Mouse (Mus musculus) cerebral cortex, adult 2 months (tissue): ENCODE results near the gene Zfp809.

Experiments used
- WGBS: fragments of 180-500 bp; shearing (Covaris S2); methylation state at CpG from one replicate; pipeline ENCODE4 v1.1.7; 2018; 5-methylcytosine and 5-hydroxymethylcytosine counted together

The Zfp809 gene

DNA sequence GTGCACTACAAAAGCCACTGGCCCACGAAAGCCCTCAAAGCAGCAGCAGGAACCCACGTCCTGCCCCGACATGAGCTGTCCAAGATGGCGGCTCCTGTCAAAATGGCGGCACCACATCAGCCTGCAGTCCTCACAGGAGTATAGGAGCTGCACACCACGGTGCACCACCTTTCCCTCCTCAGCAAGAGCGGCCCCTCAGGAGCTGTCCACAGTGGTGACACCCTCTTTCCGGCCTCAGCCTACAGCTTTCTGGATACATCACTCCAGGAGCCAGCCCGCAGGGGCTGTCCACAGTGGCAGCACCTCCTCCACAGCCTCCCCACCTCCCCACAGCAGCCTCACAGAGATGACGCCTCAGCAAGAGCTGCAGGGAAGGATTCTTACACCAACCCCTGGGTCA, 37.1 kb downstream of the Zfp809 start:
- WGBS = 92% methylated on average over 10 of the region's 10 CpGs

DNA sequence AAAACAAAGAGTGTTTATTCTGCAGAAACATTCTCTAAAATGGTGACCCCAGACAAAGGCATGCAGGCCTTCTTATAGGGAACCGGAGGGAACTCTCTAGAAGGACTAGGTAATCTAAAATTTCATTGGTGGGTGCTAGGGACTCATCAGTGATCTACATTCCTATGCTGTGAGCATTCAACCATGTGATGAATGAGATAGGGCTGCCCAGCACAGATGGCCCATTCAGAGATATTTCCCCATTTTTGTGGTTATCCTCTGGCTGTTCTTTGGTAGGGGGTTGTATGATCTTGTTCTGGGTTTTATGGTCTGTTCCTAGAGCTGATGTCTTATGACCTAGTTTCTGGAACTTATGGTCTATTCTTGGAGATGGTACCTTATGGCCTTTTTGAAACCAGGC, 43.4 kb downstream of the Zfp809 start:
- WGBS = 93% methylated on average over 1 of the region's 1 CpGs

DNA sequence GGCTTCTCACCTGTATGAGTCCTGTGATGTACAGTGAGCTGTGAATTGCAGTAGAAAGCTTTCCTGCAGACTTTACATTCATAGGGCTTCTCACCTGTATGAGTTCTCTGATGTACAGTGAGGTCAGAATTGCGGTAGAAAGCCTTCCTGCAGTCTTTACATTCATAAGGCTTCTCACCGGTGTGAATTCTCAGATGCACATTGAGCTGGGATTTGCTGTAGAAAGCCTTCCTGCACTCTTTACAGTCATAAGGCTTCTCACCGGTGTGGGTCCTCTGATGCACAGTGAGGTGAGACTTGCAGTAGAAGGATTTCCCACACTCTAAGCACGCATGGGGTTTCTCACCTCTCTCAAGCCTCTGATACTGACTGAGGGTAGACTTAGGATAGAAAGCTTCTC, 53.2 kb downstream of the Zfp809 start:
- WGBS = 98% methylated on average over 4 of the region's 4 CpGs
